Mouse (Mus musculus) kidney, adult 18-20 months (tissue): Measurements from ENCODE around the gene Daam2.

ENCODE experiments used
- DNase-seq: peaks from one replicate; pipeline ENCODE4 v3.0.0; 2021

Gene Daam2

DNA sequence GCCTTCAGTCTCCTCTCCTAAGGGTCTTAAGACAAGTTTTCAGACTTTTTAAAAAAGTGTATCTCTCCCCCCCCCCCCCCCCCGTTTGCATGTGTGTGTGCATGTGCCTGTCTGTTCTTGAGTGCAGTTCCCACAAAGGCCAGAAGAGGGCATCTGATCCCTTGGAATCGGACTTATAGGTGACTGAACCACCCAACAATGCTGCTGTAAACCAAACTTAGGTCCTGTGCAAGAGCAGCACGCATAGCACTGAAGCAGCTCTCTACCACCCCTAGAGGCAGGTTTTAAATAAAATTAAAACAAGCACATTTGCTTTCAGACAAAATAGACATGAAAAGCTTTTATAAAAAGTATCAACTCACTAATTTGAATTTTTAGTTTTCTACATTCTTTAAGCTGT lies 33.9 kb downstream of the Daam2 start:
- peak; percentile 60 for DNase-seq

DNA sequence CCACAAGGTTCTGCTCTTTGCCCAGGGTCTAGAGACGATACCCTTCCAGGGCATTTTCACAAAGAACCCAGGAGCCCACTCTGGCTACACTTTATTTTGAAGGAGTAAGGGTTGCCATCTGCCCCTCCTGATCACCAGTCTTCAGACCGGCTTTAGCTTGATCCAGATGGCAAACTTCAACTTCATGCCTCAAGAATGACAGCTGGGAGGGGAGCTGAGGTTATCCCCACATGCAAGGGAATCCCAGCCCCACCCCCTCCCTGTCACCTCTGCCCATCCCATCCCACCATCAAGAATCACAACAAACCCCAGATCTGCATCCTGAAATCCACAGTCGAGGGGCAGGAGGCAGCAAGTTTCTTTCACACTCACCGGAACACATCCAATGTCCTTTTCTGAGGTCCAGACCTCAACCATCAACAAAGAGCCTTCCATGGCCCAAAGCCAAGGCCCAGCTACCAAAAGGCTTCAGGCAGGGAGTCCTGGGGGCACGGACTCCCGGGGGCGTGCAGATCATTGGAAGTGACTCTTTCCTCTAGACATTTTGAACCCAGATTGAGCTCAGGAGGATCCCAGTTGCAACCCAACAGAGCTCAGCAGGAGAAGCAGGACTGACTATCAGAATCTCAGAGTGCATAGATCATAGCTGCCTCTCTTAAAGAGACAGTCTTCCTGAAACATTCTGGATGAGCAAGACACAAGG lies 35.5 kb downstream of the Daam2 start:
- DNase-seq: peak; percentile 22

DNA sequence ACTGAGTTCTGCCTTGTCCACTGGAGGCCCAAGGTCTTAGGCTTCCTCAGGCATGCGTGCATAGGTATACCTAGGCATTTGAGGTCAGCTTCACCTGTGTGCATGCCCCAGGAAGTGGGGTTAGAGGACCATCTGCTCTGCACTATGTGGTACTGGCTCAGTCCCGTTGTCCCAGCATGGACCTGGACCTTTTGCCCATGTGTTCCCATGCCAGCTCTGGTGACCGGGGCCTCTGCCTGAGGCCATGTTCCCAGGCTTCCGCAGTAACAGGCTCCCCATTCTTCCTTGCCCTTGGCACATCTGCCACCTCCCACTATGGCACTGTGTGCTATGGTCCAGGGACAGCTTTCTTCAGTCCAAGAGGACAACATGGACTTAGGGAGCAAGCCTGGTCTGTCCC lies 36.1 kb downstream of the Daam2 start:
- no peak for DNase-seq

DNA sequence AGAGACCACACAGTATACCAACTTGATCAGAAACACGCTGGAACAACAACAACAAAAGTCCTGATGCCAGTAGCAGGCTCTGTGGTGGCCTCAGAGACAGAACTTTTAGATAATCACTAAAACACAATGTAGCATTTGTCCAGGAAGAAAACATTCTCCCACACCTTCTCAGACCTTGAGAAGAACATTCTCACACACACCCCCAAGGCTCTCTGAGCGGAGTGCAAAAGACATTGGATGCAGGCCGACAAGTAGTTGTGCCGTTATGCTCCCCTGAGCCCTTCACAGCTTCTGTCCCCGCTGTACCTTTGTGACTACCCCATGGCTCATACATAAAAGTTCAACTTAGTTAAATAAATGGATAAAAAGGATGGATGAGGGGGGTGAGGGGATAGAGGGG lies 37.6 kb downstream of the Daam2 start:
- no peak for DNase-seq

DNA sequence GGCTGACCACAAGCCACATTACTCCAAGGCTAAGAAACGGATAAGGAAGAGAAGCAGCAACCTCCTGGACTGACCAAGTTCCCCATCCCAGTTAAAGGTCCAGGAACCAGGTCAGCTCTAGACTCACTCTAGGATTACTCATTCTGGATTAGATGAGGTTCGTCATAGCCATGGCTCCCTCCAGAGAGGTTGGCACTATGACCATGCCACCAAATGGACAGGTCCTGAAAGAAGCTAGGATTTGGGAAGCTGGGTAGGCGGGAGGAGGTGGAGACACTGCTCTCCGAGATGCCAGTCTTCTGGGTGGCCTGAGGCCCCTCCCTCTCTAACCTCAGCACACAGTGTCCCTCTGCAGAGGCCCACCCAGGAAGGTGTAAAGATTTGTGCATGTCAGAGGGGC lies 38.2 kb downstream of the Daam2 start:
- DNase-seq: no peak

DNA sequence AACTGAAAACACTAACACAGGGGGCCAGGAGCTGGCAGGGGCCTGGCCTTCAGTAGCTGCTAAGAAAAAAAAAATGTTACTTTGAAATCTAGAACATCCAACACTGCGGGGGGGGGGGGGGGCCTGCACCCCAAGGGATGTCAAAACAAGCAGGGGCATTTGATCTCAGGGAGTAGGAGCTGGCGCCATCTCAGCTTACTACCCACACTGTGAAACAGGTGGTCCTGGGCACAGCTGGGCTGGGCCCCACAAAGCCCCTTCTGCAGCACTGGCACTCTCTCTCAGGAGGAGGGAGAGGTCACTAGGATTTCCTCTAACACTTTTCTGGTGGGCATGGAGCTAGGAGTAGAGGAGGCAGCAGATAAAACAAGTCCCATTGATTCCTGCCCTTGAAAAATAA lies 39.6 kb downstream of the Daam2 start:
- no peak for DNase-seq

DNA sequence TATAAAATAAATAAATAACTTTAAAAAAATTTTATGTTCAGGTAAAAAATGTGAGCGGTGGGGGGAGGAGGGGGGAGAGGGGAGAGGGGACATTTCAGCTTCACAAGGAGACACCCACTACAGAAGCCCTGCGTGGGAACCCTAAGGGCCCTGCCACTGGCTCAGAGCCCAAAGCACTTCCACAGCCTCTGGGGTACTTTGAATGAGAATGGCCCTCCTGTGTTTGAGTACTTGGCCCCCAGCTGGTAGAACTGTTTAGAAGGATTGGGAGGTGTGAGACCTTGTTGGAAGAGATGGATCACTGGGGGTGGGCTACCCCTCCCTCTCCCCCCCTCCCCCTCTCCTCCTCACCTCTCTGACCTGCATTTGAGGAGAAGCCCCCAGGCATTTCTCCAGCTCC lies 41.7 kb downstream of the Daam2 start:
- DNase-seq: no peak

DNA sequence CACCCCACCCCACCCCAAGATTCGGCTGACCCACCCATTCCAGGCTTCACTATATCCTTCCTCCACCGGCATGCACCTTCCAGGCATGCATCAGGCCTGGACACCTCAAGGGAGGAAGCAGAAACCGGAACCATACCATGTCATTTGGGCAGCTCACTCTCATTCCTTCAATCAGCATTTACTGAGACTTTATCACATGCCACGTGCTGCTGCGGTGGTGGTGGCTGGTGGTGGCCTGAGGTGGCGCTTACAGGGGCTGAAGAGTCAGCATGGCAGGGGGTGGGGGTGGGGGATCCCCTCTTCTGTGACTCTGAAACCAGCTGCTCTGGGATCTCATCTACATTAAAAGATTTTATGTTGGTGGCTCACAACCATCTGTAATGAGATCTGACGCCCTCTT lies 42.1 kb downstream of the Daam2 start:
- no peak for DNase-seq

DNA sequence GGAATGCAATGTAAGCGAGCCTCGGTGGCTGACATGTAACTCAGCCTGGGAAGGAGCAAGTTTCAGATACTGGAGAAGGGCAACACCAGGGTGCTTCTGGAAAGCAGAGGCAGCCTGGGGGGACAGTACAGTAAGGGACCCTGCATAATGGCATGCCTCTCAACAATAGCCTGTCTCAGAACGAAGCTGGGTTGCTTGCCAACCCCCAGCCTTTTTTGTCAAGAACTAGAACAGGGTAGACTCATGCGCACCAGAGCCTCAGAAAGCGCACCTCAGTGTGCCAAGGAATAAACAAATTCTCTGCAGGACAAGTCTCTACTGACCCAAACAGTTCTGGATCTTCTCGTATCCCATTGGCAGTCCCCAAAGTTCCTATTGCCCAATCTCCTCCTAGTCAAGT lies 43.5 kb downstream of the Daam2 start:
- DNase-seq: no peak

DNA sequence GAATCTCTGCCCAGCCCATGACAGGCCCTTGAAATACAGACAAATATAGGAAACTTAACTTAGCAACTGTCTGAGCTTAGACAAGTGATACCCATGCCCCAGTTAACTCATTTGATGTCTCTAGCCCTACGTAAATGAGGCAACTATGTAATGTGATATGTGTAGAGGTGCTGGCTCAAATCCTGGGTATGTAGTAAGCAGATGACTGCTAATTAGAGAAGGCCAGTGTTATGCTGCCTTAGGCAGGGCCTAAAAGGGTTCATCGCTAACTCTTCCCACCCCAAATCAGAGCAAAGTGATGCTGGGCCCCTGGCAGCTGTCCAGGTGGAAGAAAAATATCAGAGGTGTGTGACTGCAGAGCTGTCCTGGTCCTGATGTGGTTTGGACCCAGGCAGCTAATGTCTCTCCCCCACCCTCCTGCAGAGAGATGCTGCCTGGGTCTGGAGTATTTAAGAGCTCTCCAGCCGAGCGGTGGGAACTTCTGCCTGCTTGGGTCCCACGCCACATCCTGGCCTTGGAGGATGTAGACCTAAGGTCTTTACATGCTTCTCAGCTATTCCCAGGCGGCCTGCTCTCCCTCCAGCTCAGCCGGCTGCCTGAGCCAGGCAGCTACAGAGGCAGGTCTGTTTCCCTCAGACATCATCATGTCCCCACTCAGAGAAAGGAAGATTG lies 44.4 kb downstream of the Daam2 start:
- DNase-seq: no peak

DNA sequence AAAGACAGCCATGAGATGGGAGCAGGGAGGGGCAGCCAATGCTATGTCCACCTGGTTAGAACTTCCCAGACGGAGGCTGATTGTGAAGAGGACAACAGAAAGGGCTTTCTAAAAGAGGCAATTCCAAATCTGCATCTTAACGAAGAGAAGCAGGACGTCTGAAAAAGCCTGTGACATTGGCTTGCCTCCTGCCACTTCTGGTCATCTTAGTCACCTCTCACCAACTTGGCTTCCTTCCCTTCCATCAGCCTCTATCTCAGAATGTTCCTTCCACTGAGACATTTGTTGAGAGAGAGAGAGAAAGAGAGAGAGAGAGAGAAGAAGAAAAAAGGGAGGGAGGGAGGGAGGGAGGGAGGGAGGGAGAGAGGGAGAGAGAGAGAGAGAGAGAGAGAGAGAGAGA lies 47.1 kb downstream of the Daam2 start:
- no peak for DNase-seq

DNA sequence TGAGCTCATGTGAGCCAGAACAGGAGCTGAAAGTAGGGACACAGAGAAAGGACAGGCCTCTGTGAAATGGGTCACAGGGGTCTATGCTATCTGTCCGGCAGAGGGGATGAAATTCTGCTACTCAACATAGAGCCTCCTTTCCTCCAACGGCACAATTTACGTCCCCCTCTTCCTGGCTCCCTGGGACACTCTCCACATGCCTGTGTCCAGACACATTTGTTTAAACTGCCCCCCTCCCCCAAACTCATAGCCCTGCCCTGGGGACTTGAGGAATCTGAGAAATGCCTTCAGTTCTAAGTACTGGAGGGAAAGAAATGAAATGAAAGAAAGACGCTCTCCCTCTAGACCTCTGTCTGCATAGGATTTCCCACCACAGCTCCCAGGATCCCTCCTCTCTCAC lies 48.5 kb downstream of the Daam2 start:
- no peak for DNase-seq

DNA sequence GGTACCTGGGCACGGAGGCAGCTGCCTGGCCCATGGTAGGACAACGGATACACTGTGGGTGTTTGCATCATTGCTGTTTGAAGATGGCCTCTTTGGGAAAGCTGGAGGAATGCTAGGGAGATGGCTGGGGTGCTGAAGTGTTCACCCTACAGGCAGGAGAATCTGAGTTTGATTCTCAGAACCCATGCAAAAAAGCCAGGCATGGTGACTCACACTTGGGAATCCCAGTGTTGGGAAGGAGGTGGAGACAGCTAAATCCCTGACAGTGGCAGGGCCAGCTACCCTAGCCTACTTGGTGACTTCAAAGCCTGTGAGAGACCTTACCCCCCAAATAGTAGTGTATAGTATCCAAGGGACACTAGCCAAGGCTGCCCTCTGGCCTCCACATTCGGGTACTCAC lies 49.0 kb downstream of the Daam2 start:
- DNase-seq: no peak

DNA sequence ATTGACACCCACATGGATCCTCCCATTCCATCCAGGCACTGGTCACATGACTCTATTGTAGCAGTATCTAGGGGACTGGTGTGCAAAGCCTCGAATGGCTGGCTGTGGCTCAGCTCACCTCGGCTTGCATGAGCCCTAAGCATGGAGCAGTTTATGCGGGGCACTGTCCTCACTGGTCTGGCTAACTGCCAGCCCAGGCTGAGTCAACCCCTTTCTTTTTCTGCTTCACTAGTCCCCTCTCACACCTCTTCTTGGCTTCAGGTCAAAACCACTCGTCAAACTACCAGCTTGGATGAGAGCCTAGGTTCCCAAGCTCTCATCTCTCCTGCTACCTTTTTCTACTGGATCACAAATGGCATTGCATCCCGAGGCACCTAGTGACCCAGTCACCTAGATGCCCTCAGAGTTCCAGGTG lies 51.5 kb downstream of the Daam2 start:
- DNase-seq: peak; percentile 35

DNA sequence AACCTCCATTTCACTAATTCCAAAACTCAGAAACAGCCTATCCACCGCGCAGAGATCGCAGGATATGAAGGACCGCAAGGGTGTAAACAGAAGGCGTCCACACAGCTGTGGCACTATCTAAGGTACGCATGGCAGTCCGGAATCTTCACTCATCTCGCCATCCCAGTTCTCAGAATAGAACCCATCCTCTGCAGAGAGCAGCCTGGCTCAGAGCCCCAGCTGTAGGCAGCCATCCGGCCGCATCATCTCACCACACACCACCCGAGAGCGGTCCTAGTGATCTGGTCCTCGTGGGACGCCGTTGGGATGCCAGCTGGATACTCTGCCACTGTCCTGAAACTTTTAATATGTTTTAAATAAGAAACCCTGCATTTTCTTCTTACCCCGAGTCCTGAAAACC lies 54.7 kb downstream of the Daam2 start:
- DNase-seq: no peak

DNA sequence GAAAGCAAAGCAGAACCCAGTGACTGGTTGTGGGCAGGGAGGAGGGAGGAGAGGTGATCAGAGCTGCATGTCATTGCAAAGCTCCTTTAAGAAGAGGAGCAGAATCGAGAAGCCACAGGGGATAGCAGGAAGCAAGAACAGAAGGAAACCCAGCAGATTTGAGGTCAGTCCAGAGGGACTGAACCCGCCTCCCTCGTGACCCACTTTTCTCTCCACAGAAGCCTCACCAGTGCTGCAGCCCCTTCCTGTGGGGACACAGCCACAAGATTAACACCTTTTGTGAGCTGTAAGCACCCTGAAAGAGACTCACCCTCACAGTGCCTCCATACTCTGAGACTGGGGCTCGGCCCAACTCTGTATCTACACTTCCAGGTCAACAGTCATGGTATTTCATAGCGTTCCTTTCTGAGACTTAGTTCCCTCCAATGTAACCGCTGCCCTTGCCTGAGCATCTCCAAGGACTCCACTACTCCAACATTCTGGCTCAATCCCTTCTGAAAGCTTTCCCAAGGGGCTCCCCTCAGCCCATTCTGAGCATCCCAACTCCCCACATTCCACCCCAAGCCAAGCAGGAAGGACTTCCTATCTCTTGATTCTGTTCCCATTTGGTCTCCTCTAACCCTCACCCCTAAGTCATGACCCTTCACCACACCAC lies 60.8 kb downstream of the Daam2 start:
- no peak for DNase-seq

DNA sequence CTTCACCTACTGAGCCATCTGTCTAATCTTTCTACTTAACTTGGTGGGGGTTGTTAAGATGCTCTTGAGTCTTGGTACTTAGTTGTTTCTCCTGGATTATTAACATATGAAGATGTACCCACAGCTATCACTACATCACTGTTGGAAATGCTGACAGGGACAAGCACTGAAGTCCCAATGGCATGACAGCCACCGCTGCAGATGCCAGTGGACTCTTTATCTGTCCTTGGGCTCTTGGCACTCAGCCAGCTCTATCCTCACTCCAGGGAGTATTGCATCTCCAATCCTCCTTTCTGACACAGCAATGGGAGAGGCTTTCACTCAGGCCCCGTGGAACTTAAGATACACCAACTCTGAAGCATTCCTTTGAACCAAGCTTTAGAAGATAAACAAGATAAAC lies 63.9 kb downstream of the Daam2 start:
- DNase-seq: no peak

DNA sequence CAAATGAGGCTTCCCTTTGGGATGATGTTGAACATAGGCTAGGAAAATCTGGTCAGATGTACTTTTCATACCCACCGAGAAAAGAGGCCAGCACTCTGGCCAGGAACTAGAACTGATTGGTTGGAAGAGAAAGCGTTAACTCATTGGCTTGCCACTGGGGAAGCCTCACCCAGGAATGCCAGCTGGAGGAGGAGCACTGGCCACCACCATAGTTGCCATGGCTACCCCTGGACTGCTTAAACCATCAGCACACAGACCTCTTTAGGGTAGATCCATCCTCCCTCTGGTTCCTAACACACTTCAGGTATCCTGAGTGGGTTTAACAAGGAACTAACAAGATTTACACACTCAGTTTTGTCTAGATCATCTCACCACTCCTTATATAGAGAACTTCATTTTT lies 64.5 kb downstream of the Daam2 start:
- DNase-seq: no peak

DNA sequence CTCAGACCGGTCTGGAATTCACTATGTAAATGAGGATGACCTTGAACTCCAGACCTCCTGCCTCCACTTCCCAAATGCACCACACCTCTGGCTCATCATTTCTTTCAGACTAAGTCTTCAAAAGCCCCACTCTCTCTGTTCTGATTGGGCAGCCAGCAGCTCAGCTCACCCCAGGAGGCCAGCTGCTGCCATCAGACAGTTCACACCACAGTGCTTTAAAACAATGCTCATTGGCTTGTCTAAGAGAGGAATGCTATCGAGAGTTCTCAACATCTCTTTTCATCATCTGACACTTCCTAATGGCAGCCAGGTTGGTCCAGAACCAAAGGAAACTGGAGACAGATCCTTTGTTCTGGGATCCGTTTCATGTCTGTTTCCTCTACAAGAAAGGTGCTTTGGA lies 66.0 kb downstream of the Daam2 start:
- DNase-seq: no peak

DNA sequence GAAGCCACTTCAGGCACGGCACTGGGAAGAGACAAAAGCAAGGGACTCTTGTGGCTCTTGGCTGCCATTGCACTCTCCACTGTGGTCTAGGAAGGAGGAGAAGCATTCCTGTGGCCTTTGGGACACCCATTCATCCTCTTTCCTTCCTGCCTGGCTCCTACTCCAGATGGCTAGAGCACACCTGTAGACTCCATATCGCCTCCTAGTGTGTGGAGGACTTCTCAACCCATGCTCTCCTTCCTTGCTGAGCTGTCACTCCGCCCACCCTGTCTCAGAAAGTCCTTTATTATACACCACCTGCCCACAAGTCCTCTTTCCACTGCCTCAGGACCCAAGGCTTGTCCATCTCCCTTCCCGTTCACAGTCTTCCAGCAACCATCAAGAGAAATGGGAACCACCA lies 70.9 kb downstream of the Daam2 start:
- DNase-seq: no peak

DNA sequence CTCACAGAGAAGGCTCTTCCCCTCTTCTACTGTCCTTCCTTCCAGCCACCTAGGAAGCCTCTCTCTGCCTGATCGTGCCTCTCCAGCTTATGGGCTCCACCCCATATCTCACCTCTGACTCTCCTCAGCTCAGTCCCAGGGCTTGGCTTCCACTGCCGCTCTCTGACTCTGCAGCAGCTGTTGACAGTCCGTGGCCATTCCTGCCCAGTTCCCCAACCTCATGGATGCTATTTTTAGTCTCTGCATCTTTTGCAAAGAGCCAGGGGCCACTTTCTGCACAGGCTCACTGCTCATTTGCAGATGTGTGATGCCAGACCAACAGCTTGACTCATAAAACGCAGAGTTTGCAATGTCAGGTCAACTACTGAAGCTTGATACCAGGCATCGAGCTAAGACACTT lies 75.0 kb downstream of the Daam2 start:
- no peak for DNase-seq

DNA sequence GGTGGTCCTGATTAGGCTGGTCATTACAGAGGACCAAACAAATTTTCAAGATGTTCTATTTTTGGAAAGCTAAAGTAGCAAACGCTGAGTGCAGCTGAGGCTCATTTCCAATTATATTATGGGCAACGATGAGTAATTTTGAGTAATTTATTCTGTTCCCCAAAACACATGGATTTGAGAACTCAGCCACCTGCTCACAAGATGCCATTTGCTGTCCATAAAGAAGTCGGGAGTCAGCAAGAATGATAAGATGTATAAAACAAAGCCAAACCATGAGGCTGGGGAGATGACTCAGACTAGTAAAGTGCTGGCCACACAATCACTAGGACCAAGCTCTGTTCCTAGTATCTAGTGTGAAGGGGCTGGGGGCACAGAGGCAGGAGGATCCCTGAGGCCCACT lies 79.7 kb downstream of the Daam2 start:
- no peak for DNase-seq

DNA sequence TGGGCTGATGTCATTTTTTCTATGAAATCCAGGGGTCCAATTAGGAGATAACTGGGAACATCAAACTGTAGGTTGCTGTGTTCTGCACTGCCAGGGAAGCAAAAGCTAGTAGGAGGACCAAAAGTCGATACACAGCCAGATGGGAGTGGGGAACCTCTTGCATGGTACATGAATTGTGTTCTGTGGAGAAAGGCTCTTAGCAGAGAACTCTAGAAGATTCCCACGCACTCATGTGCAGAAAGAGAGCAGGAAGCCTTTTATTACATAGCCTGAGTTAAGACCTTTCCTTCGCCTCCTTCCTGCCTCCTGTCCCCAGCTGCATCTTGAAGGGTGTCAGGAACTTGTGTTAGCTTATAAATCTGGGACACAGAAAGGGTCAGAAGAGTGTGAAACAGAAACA lies 82.3 kb downstream of the Daam2 start:
- DNase-seq: no peak

DNA sequence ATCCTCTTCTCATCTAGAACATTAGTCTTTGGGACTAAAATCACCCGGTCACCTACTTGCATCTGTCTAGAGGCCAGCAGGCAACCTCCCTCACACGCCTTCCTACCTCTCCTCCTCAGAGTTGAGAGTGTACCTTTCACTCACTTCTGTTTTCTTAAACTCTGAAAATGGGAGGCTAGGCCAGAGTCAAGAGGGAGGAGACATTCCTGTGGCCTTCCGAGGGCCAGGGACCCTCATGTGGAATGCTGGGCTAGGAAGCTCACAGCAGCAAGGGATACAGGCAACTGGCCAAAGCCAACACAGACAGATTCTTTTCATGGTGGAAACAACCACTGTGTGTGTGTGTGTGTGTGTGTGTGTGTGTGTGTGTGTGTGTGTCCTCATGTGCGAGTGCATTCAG lies 86.8 kb downstream of the Daam2 start:
- peak; percentile 29 for DNase-seq

DNA sequence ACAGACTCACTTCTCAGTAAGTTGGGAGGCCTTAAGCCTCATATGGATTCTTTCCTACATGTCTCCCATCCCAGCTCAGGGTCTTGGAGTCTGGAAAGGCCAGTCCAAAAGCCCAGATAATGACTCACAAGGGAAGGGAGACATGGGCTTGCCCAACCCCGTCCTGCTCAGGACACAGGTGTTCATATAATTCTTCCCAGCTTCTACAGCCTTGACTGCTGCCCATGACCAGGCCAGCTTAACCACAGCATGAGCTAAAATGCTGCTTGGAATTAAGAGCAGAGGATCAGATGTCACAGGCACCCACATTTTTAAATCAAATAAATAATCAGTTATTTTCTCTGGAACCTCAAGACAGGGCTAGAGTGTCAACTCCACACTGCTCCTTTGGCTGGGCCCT lies 89.0 kb downstream of the Daam2 start:
- no peak for DNase-seq
